Mouse (Mus musculus): ENCODE measurements at regions not wholly inside any gene's neighbourhood (a gene's known extent, or its start where the extent isn't known, plus 50 kb on each side); places are given as distances from the start of the nearest gene placed in this dataset.
A peak's percentile ranks its signal among the peaks of the same experiment; 100 is the strongest.

DNA sequence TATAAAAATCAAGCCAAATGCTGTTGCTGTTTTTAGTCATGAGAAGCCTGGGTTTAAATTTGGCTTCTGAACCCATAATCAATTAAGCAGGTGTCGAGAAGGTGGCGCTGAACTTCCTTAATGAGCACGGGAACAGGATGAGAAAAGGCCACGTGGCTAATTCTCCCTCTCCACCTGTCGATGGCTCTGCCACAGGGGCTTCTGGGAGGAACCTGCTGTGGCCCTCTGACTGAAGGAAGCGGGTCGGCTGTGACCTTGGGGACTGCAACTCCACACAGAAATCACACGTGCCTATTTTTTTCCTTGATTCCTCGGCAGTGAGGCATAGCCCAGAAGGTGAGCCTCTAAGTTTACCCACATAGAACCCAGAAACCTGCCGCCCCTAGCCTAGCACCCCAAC is 244.8 kb upstream of the Sulf2 start:
- no peak for DNase-seq

GRCm38 (mm10) chr2:166399140-166399830 is 243.8 kb upstream of the Sulf2 start:
- DNase-seq = no peak

- peak; percentile 41 for DNase-seq
Observed at GRCm38 (mm10) chr2:166398774-166399139, 243.3 kb upstream of the Sulf2 start.

- DNase-seq = peak; percentile 67
Observed at GRCm38 (mm10) chr2:166398156-166398555, 242.7 kb upstream of the Sulf2 start.

DNA sequence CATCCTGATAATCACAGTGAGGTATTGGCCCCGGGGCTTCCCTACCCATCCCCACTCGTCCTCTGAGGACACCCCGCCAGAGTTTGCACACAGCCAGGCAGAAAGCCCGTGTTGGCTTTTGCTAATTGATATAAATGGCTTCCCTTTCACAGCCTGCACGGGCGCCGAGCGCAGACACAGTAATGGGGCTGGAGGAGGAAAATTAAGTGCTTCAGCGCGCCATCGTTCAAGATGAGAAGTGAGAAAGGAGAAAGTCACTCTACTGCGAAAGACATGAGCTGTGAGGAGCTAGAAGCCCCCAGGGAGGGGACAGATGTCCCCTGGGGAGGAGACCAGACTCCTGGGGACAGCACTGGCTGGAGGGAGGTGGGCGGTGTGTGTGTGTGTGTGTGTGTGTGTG is 239.2 kb upstream of the Sulf2 start:
- peak; percentile 60 for DNase-seq

GRCm38 (mm10) chr2:166391176-166391575 is 235.7 kb upstream of the Sulf2 start:
- DNase-seq = peak; percentile 30

- peak; percentile 29 for DNase-seq
Observed at GRCm38 (mm10) chr2:166388050-166388449, 232.6 kb upstream of the Sulf2 start.

GRCm38 (mm10) chr2:166386817-166387216 is 231.4 kb upstream of the Sulf2 start:
- DNase-seq = peak; percentile 91

GRCm38 (mm10) chr2:166384583-166384982 is 229.1 kb upstream of the Sulf2 start:
- no peak for DNase-seq

- DNase-seq = no peak
Observed at GRCm38 (mm10) chr2:166383356-166383755, 227.9 kb upstream of the Sulf2 start.

DNA sequence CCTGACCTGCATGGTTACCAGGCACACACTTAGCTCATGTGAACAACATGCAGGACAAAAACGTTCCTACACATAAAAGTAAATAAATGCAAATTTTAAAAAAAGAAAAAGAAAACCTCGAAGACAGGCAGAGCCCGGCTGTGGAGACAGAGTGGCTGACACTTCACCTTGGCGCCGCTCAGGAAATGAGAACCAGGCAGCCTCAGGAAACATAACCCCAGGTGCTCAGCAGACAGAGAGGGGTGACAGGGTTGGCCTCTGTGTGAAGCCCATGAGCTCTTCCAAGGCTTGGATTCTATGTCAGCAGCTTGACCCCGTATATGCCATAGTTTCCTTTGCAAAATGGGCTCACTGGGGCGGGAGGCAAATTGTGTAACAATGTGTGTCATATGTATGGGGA is 226.7 kb upstream of the Sulf2 start:
- DNase-seq = no peak

DNA sequence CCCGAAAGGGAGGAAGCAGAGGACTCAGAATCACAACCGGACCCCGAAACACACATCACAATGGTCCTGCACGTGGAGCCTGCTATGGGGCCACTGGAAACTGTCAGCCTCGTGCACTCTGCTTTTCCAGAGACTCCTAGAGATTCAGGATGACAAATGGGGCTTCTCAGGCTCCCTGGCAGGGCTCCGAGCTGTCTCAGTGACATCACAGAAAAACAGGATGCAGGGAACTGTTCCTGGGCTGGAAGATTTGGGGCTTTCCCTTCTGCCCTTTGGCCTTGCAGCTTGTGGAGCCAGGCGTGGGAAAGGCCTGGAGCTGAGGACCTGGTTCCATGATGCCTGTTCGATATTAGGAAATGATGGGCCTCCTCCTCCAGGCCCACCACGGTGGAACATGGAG is 225.4 kb upstream of the Sulf2 start:
- DNase-seq = no peak

- DNase-seq = peak; percentile 71
Observed at GRCm38 (mm10) chr2:166378325-166378724, 222.9 kb upstream of the Sulf2 start.

DNA sequence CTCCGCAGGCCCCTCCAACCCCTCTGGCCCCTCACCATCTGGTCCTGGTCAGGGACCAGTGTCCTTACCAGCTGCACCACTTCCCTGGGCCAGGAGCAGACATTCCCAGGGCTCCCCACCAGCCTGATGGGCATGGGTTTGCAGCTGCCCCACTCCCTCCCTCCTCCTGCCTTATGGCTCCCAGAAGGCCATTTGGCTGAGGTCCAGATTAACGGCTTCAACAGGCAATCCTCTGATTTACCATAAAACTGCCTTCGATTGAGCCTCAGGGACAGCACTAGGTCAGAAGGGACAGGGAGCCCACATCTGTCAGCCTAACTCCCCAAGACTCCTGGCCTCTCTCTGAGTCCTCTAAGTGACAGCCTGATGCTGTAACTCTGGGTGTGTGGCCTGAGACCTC is 221.9 kb upstream of the Sulf2 start:
- DNase-seq = peak; percentile 95

DNA sequence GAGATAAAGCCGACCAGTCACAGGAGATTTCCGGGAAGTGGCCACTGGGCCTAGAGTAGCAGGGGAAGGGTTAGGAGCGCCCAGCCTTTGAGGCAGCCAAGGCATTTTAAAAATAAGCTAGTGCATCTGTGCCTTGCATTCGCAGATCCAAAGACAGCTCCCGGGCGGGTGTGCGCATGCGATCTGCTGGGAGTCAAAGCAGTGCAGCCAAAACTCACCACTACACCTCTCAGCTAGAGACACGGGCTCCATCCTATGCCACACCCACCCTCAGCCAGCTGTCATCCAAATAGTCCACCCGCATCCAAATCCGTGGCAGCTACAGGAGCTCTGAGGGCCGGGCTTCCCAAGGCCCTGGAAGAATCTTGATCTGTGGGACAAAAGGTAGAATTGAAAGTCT is 220.2 kb upstream of the Sulf2 start:
- DNase-seq = no peak

DNA sequence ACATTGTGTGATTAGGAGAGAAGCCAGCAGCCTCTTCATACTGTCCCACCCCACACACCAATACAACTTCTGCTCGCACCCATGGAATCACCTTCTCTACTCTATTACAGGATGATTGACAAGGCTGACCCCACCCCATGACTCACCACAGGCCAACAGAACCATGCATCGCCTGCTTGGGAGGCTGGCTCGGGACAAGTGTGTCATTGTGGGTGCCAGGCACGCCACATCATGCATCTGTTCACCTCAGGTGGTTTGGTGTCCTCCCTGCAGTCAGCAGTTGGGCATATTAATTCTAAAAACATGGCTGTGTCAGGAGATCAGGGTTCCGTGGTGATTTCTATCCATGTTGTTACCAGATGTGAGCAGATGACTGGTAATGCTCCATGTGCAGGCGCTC is 215.3 kb upstream of the Sulf2 start:
- no peak for DNase-seq

- DNase-seq = no peak
Observed at GRCm38 (mm10) chr2:166361645-166362044, 206.2 kb upstream of the Sulf2 start.

- DNase-seq = no peak
Observed at GRCm38 (mm10) chr2:166360786-166361185, 205.3 kb upstream of the Sulf2 start.

- DNase-seq = peak; percentile 89
Observed at GRCm38 (mm10) chr2:166359995-166360394, 204.5 kb upstream of the Sulf2 start.

GRCm38 (mm10) chr2:166357824-166358223 is 202.4 kb upstream of the Sulf2 start:
- peak; percentile 39 for DNase-seq

DNA sequence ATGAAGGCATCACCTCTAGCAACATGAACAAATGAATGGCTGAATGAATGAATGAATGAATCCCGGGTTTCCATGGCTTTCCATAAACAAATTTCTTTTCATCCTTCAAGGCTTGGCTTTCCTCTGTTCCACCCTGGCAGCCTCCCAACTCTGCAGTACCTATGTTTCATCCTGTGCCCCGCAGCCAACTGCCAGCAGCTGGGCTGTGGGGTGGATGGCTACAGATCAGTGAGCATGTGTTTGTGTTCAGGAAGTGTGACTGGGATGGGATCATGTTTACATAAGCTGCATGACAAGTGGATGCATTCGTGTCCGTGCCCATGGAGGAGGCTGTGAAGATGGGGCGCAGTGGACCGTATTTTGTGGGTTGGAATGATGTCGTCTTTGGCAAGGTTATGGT is 200.5 kb upstream of the Sulf2 start:
- peak; percentile 56 for DNase-seq

GRCm38 (mm10) chr2:166355446-166355845 is 200.0 kb upstream of the Sulf2 start:
- DNase-seq = no peak

GRCm38 (mm10) chr2:166354391-166354790 is 198.9 kb upstream of the Sulf2 start:
- no peak for DNase-seq

GRCm38 (mm10) chr2:166353447-166354111 is 198.1 kb upstream of the Sulf2 start:
- DNase-seq = peak; percentile 75

GRCm38 (mm10) chr2:166351984-166352383 is 196.5 kb upstream of the Sulf2 start:
- no peak for DNase-seq

Data from retina, postnatal 1 day (tissue).